Mouse (Mus musculus) liver, embryonic 16.5 days (tissue): ENCODE data around the gene Lyplal1. TPM values are rescaled to one million over a fixed set of nuclear protein-coding genes. Genes with fewer than 3 reads are reported as not detected.

Experiments
- ATAC-seq: fragments of 200-750 bp; cut with Nextera tagmentation; 2 replicates; pipeline ENCODE4 v1.8.0; 2017; ENCODE audit warnings: low read depth, mild to moderate bottlenecking, moderate number of reproducible peaks, moderate library complexity
- H3K27ac ChIP-seq: fragments of 300-500 bp; sonication (generic); 2 replicates; pipeline ENCODE4 v1.5.1; 2014; ENCODE audit warnings: mild to moderate bottlenecking, low read length
- H3K27me3 ChIP-seq: fragments of 300-500 bp; sonication (generic); 2 replicates; pipeline ENCODE4 v1.6.1; 2014; ENCODE audit warnings: low read depth, low read length, mixed read lengths; ENCODE audit not compliant: control insufficient read depth, insufficient read depth
- H3K36me3 ChIP-seq: fragments of 300-500 bp; sonication (generic); 2 replicates; pipeline ENCODE4 v1.6.1; 2014; ENCODE audit warnings: mild to moderate bottlenecking; ENCODE audit not compliant: control insufficient read depth, insufficient read depth
- H3K4me1 ChIP-seq: fragments of 300-500 bp; sonication (generic); 2 replicates; pipeline ENCODE4 v1.6.1; 2014; ENCODE audit warnings: low read depth, low read length, mixed read lengths; ENCODE audit not compliant: control insufficient read depth
- H3K4me2 ChIP-seq: fragments of 300-500 bp; sonication (generic); 2 replicates; pipeline ENCODE4 v1.6.1; 2014; ENCODE audit warnings: low read depth, low read length, mixed read lengths
- H3K4me3 ChIP-seq: fragments of 300-500 bp; sonication (generic); 2 replicates; pipeline ENCODE4 v1.5.1; 2014; ENCODE audit warnings: low read depth, mild to moderate bottlenecking, low read length
- H3K9ac ChIP-seq: fragments of 300-500 bp; sonication (generic); 2 replicates; pipeline ENCODE4 v1.6.1; 2014; ENCODE audit warnings: low read depth, low read length
- H3K9me3 ChIP-seq: fragments of 300-500 bp; sonication (generic); replicated peaks from 2 replicates; pipeline ENCODE4 v1.6.1; 2016; ENCODE audit warnings: low read length; ENCODE audit not compliant: control insufficient read depth
- WGBS: fragments of 180-500 bp; shearing (Covaris S2); extraction: QIAGEN DNeasy Blood & Tissue Kit; methylation state at CpG from one replicate; pipeline ENCODE4 v1.1.7; 2014; ENCODE audit not compliant: insufficient replicate concordance; 5-methylcytosine and 5-hydroxymethylcytosine counted together
- polyA plus RNA-seq: library from polyadenylated mRNA; unstranded; fragments of >200 nt; fragmentation: Nextera tagmentation; extraction: Ambion mirVana; gene quantifications from 2 replicates; pipeline ENCODE4 v1.2.1, GENCODE M21; 2015

Gene Lyplal1
- polyA plus RNA-seq, 1 experiment from 2014 or later = 8.7 TPM

DNA sequence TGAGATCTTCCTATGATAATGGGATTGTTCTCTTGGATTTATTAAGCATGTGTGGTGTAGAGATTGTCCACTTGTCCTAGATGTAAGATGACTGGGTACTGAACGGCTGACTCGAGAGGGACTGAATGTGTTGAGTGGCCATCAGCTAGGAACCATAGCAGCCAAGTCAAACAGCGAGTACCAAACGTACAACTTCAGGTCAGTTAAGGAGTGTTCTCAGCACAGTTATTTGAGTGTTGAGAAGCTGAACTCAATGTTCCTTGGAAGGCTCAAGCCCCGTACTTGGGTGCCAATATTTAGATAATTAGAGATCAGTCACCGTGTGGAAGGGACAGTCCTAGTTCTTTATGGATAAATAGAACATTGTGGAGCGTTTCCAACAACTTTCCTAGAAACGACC is 11.8 kb upstream of the Lyplal1 start:
- H3K9ac ChIP-seq = no peak overlapping the region
- H3K4me3 ChIP-seq = no peak overlapping the region
- WGBS = 68% methylated on average over 8 of the region's 8 CpGs
- no peaks in the 10 kb centered on the region for H3K27me3 ChIP-seq
- no peak overlapping the region for H3K27ac ChIP-seq
- no peak overlapping the region for H3K4me2 ChIP-seq
- no peaks in the 10 kb centered on the region for H3K36me3 ChIP-seq
- no peak for ATAC-seq
- H3K4me1 ChIP-seq = no peaks in the 10 kb centered on the region
- H3K9me3 ChIP-seq = no peaks in the 10 kb centered on the region

DNA sequence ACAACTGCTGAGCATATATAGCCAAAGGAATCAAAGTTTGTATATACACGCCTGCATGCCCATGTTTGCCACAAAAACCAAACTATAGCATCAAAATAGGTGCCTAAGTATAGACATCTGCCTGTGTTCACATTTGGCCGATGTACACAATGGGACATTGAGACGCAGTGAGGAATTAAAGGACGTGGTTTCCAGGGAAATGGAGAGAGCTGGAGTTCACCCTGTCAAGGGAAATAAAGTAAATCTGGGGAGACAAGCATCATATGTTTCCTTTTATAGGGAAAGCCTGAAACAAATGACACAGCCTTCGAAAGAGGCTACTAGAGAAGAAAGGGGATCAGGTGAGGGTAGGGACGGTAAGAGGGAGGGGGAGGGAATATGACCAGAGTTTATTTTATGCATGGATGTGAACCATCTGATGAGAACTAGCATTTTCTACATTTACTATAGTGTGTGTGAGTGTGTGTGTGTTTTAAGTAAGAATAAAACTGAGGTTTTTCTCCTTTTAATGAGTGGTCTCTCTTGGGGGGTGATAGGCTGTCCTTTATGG is 9.3 kb upstream of the Lyplal1 start:
- H3K4me2 ChIP-seq = no peak overlapping the region
- H3K4me1 ChIP-seq = no peaks in the 10 kb centered on the region
- H3K36me3 ChIP-seq = no peaks in the 10 kb centered on the region
- no peak for ATAC-seq
- no peak overlapping the region for H3K9ac ChIP-seq
- no peaks in the 10 kb centered on the region for H3K9me3 ChIP-seq
- 69% methylated on average over 6 of the region's 6 CpGs for WGBS
- H3K27ac ChIP-seq = no peak overlapping the region
- H3K4me3 ChIP-seq = no peak overlapping the region
- no peaks in the 10 kb centered on the region for H3K27me3 ChIP-seq

GRCm38 (mm10) chr1:186123690-186124089 is 6.6 kb upstream of the Lyplal1 start:
- no peaks in the 10 kb centered on the region for H3K4me1 ChIP-seq
- ATAC-seq = no peak
- H3K4me3 ChIP-seq = no peak overlapping the region

DNA sequence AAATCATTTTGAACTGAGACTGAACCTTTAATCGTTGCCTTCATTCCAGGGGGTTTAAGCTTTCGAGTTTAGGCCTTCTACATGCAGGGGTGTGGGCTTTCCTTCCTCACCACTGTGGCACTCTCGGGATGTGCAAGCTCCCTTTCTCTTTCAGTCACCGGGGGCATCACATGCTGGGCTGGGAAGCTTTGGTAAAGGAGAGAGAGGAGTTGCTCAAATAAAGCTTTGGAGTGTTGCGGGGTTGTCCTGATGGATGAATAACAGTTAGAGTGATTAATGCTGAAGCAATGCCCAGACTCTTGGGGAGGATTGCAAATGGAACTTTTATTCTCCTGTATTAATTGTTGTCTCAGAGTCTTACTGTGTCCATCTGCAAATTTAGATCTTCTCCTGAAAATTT is 2.7 kb upstream of the Lyplal1 start:
- ATAC-seq = no peak
- Histone ChIP-seq H3K27ac (no peak overlapping the region), H3K9me3 (no peaks in the 10 kb centered on the region), H3K27me3 (no peaks in the 10 kb centered on the region), H3K36me3 (no peaks in the 10 kb centered on the region), H3K4me3 (no peak overlapping the region), H3K9ac (no peak overlapping the region), H3K4me2 (no peak overlapping the region), H3K4me1 (peaks cover 4% of the 10 kb centered on the region)
- WGBS = 45% methylated on average over 5 of the region's 5 CpGs

More at GRCm38 (mm10) chr1:186123690-186124089, 6.6 kb upstream of the Lyplal1 start:
- no peaks in the 10 kb centered on the region for H3K36me3 ChIP-seq
- H3K27ac ChIP-seq = no peak overlapping the region
- H3K9ac ChIP-seq = no peak overlapping the region
- no peaks in the 10 kb centered on the region for H3K9me3 ChIP-seq
- no peaks in the 10 kb centered on the region for H3K27me3 ChIP-seq
- H3K4me2 ChIP-seq = no peak overlapping the region

DNA sequence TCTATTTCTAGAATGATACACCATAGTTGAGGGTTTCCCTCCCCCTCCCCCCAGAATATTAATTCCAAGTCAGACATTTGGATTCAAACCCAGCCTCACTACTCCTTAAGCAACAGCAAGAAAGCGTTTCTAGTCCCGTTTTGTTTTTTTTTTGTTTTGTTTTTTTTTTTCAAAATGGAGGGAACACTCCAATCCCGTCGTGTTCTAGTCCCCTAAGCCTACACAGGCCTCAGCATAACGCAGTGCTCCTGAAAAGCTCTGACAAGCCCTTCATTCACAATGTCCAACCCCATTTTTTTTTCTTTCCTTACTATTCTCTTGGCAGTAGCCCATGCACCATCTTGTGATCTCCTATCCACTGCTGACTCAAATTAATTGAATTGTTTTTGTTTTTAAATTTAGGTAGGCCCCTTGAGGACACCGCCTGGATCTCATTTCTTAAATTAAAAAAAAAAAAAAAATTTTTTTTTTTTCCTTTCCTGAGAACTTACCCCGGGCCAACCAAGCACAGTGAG is 967 bp downstream of the Lyplal1 start:
- no peak for ATAC-seq
- H3K9me3 ChIP-seq = no peaks in the 10 kb centered on the region
- H3K4me2 ChIP-seq = no peak overlapping the region; the same call in 1 of the 2 replicates
- no peak overlapping the region for H3K9ac ChIP-seq
- 68% methylated on average over 7 of the region's 7 CpGs for WGBS
- H3K36me3 ChIP-seq = no peaks in the 10 kb centered on the region
- peaks cover 4% of the 10 kb centered on the region for H3K4me1 ChIP-seq
- no peak overlapping the region; the same call in 1 of the 2 replicates for H3K4me3 ChIP-seq
- no peak overlapping the region for H3K27ac ChIP-seq
- H3K27me3 ChIP-seq = no peaks in the 10 kb centered on the region

- H3K27ac ChIP-seq = no peak overlapping the region
- no peaks in the 10 kb centered on the region for H3K27me3 ChIP-seq
- ATAC-seq = no peak
- H3K4me1 ChIP-seq = no peaks in the 10 kb centered on the region
- H3K9ac ChIP-seq = no peak overlapping the region
- no peaks in the 10 kb centered on the region for H3K36me3 ChIP-seq
- 68% methylated on average over 8 of the region's 8 CpGs for WGBS
- no peaks in the 10 kb centered on the region for H3K9me3 ChIP-seq
- H3K4me2 ChIP-seq = no peak overlapping the region
- no peak overlapping the region for H3K4me3 ChIP-seq
These were observed 14.8 kb downstream of the Lyplal1 start for GRCm38 (mm10) chr1:186102313-186102712.

DNA sequence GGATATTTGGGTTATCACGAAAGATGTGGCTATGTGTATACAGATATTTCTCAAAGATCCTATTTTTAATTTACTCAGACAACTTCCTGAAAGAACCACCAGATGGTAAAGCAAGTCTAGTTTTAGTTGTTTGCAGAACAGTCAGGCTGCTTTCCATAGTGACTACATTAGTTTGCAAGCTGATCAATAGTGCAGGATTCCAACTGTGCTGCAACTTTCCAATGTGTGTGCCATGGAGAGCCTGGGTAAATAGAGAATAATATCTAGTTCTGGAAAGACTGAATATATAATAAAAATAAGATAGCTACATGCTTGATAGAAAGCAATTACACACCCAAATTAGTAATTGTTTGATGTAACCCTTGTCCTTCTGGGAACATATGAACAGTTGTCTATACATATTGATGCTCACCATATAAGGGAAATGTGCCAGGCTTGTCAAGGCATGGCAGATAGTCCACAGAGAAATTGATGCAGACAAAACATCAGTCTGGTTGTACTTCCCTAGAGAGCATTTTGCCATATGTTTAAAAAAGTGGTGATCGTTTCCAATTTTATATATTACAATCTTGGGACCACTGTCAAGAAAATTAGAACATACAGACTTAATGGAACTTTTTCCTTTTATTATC is 50.7 kb downstream of the Lyplal1 start:
- no peaks in the 10 kb centered on the region for H3K27me3 ChIP-seq
- H3K4me2 ChIP-seq = no peak overlapping the region
- 57% methylated on average over 2 of the region's 2 CpGs for WGBS
- H3K9ac ChIP-seq = no peak overlapping the region
- ATAC-seq = no peak
- H3K4me1 ChIP-seq = no peaks in the 10 kb centered on the region
- H3K4me3 ChIP-seq = no peak overlapping the region
- H3K9me3 ChIP-seq = no peaks in the 10 kb centered on the region; the same call in 1 of the 2 replicates
- no peak overlapping the region for H3K27ac ChIP-seq
- no peaks in the 10 kb centered on the region for H3K36me3 ChIP-seq

- Histone ChIP-seq H3K4me3 (no peak overlapping the region), H3K27me3 (no peaks in the 10 kb centered on the region), H3K27ac (no peak overlapping the region), H3K4me2 (no peak overlapping the region), H3K9ac (no peak overlapping the region), H3K9me3 (no peaks in the 10 kb centered on the region), H3K36me3 (no peaks in the 10 kb centered on the region), H3K4me1 (no peaks in the 10 kb centered on the region)
- WGBS = 60% methylated on average over 2 of the region's 2 CpGs
- ATAC-seq = no peak
These were observed 57.1 kb downstream of the Lyplal1 start for GRCm38 (mm10) chr1:186060041-186060440.

GRCm38 (mm10) chr1:186054227-186054626 is 62.9 kb downstream of the Lyplal1 start:
- Histone ChIP-seq H3K27me3 (no peaks in the 10 kb centered on the region), H3K4me3 (no peak overlapping the region), H3K36me3 (no peaks in the 10 kb centered on the region), H3K4me1 (no peaks in the 10 kb centered on the region), H3K27ac (no peak overlapping the region), H3K4me2 (no peak overlapping the region), H3K9me3 (no peaks in the 10 kb centered on the region), H3K9ac (no peak overlapping the region)
- no peak for ATAC-seq
- 65% methylated on average over 7 of the region's 7 CpGs for WGBS
